Mouse (Mus musculus) granulocyte monocyte progenitor cell, adult 5-6 weeks (primary cell): Measurements from ENCODE around the gene Iqcd. TPM values are rescaled to one million over a fixed set of nuclear protein-coding genes. Genes with fewer than 3 reads are reported as not detected.

Experiments
- ATAC-seq: replicated peaks from 2 replicates; pipeline ENCODE4 v1.8.0; 2016; ENCODE audit warnings: mild to moderate bottlenecking, moderate TSS enrichment, inconsistent platforms; ENCODE audit not compliant: poor library complexity, severe bottlenecking
- total RNA-seq, 2 experiments: library from RNA; stranded (forward) in 1 of 2; stranded (reverse) in 1 of 2; fragments of 200-712, 200-1000 nt in 1 of 2; fragments of >200 nt in 1 of 2; fragmentation: Nextera tagmentation in 1 of 2; gene quantifications; 2 replicates each; pipeline ENCODE4 v1.2.3; 2014 to 2017

Gene Iqcd
- not detected in 2 replicates for total RNA-seq (2014; fragmentation: Nextera tagmentation)
- total RNA-seq (2017) = not detected in 2 replicates

DNA sequence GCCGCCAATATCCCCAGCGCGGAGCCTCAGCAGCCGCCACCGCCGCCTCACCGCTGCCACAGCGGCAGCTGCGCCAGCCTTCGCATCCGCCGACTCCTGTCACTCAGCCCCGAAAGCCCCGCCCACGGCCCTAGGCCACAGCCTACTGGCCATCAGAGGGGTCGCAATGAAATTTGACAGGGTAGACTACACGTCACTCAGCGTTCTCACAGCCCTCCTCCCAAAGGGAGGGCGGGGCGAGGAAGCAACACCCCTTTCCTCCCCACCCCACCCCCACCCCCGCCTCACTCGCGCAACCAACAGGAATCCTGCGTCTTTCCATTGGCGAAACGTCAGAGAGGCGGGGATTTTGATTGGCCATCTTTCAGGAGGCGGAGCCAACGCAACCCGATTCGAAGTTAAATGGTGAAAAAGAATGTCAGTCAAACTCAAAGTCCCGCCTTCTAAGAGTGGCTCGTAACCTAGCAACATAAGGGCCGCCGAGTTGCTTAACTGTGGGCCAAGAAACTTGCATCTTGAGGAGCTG lies at the start of gene Iqcd, which contains the start of gene Tpcn1:
TSS of gene Iqcd (plus strand) at position 448 of the 526 bp plus-strand sequence.
TSS of gene Tpcn1 (minus strand) at position 105 of the 526 bp plus-strand sequence.
- ATAC-seq = peak; percentile 91

DNA sequence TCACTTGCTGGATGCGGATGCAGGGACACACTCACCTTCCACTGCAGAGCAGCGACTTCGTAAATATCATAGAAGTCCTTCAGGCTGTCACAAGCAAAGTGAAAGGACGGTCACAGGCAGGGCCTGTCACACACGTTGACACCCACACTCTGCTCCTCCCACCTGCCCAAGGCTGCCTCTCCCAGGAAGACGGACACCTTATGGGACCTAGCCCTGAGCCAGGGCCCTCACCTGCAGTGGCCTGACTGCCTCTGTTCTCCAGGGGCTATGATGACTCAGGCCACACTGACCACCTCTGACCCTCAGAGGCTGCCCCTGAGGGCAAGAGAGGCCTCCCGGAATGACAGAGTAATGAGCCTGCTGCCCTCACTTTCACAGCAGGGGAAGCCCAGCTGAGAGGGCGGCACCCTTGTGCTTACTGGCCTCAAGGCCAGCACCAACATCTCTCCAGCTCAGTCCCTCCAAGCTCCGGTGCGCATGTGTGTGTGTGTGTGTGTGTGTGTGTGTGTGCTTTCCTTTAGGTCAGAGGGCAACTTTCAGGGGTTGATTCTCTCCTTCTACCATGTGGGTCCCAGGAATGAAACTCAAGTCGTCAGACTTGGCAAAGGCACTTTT lies 40.5 kb upstream of the Iqcd start:
- no peak for ATAC-seq

DNA sequence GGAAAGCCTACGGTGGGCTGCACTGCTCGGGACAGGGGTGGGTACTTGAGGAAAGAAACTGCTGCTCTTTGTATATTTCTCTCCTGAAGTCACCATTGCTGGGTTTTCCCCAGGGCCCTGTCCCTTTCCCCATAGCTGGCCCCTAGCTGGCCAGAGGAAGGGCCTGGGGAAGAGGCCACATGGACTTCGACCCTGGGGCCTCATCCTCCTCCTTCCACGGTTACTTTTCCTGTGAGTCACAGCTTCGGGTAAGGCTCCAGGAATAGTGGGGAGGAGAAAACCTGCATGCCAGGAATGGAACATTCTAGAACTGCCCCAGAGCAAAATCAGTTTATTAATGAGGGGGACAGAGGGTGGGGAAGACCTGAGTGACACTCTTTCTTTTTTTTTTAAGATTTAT lies 38.7 kb upstream of the Iqcd start:
- ATAC-seq = no peak

DNA sequence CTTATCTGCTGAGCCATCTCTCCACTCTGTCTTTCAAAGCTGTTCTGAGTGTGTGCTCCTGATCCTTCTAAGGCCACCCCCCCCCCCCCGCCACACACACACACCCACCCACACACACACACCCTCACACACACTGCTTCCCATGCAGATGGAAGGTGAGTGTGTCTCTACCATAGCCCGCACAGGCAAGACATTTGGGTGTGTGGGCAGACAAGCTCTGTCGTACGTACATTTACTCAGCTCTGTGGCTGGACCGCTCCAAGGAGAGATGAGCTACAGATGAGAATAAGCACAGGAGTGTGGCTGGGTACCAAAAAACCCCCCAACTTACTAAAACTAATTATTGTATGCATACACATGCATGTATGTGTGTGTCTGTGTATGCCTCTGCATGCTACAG lies 38.1 kb upstream of the Iqcd start:
- no peak for ATAC-seq

DNA sequence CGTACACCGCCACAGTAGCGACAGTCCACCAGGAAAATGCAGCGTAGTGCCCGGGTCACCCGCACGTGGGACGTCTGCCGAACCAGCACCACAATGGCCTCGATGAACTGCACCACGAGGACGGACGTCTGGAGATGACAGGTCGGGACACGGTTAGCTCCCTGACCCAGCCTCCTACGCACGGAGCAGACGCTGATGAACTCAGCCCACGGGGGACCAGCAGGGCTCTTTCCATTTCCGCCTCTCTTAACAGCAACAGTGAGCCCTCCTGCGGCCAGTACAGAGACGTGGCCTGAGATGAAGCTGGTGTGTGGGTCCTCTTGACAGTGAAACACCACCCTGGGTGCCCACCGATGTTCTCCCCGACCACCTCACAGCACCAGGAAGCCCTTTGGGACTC lies 32.9 kb upstream of the Iqcd start:
- ATAC-seq = no peak

DNA sequence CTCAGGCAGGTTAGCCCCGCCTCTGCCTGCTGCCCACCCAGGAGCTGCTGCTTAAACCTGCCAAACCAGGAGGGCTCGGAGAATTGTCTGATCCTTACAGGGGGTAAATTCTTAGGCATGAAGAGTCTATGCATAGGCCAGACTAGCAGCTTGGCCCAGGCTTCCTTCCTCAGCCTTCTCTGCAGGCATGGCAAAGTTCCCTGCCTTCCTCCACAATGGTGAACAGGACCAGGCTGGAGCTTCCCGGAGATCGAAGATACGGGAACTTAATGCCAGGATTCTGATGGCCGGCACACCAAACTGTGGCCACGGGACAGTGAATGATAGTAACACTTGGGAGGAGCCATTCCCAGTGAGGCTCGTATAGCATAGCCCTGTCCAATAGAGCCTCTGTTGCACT lies 30.8 kb upstream of the Iqcd start:
- no peak for ATAC-seq

DNA sequence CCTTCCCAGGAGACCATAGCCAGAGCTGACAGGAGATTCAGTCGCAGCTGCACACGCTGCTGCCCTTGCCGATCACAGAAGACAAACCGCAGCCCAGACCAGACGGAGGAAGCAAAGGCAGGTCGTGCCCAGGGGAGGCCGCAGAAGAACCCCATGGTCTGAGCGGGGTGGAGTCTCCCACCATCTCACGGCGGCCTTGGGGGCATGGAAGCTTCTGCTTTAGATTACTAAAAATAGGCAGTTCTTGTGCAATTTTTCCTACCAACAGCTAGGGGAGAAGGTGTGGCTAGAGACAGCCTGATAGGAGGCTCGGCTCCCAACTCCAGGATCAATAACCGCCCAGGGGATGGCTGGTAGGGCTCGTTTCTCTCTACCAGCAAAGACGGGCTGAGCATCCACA lies 30.1 kb upstream of the Iqcd start:
- ATAC-seq = peak; percentile 76

DNA sequence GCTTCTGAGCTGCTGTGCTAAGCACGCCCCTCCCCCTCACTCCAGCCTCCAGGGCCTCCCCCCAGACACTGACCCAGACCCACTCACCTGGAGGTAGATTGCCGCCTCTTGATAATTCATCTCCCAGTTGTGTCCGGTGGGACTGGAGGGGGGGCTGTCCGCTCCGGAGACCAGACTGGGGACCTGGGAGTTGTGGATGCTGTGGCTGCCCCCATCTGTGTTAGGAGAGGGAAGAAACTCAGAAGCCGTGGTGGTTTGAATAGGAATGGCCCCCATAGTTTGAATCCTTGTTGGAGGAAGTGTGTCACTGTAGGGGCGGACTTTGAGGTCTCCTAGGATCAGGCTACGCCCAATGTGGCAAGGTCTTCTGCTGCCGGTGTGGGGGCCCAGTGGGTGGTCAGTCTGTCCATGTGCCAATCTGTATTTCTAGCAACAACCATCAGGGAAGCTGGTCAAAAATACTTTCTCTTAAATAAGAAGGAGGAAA lies 28.6 kb upstream of the Iqcd start:
- peak; percentile 67 for ATAC-seq

DNA sequence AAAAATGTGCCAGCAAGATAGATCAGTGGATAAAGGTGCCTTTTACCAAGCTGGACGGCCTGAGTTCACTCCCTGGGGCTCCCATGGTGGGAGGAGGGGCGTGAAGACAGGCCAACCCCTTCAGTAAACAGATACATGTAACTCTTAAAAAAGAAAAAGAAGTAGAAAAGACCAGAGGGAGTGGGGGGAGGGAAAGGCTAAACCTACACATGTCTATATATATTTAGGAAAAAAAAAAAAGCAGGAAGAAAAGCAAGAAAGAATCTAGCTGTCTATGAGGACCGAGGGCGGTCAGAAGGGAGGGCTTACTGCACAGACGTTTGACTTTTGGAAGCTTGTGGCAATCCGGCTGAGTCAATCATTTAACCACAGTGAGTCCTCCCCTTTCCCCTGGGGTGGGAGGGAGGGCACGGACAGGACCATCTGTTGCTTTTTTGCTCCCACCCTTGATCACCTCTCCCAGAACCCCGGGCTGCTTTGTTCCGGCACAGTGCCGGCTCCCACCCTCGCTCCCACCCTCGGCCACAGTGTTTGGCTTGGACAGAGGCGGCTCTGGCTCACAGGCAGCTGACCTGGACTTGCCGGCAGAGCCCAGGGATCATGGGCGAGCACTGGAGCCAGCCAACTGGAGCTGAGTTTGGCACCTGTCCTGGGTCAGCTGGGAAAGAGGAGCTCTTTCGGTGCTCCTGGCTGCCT lies 28.1 kb upstream of the Iqcd start:
- peak; percentile 46 for ATAC-seq

DNA sequence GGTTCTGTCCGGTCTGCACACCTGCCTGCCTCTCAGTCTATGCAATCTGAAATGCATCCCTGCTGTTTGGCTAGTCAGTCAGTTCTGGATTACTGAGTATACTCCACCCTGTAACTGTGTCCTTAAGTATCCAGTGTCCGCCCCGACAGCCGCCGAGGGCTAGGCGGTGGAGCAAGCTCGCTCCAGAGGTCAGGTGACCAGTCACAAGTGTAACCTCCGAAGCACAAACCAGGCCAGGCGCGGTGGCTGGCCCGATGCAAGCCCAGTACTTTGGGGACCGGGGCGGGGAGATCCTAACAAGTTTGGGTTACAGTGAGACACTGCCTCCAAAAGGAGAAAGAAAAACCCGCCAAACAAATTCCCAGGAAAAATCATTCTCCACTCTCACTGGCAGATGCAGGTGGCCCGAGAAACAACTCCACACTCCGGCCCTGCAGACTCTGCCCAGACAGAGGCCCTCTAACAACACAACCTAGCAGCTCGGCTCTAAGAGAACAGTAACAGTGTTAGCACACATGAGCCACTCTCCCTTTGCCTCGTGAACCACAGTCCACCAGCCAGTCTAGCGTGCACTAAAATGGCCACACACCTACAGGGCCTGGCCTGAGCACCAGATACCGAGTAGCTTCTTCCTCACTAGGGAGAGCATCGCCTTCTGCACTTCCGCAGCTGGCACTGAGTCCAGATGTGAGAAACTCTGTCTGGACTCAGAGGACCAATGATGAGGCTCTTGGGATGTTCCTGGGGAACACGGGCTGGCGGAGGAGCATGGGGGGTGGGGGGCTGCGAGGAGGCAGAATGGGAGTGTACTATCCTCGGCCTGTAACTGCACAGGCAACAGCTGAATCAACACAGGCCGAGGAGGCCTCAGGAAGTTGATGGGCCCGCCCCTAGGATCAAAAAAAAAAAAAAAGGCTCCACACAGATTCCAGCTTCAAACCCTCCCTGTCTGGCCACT lies 25.6 kb upstream of the Iqcd start:
- no peak for ATAC-seq

DNA sequence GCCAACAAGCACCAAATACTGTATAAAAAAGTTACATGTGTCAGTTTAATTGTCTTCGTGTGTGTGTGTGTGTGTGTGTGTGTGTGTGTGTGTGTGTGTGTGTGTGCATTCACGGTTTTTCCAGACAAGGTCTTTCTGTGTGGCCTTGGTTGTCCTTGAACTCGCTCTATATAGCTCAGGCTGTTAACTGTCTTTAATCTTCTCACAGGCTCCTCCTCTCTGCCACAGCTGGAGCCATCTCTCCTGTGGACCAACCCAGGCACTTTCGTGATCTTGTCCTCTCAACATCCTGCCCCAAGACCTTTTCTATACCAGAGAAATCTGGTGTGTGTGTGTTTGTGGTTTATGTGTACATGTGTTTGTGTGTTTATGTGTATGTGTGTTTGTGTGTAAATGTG lies 24.9 kb upstream of the Iqcd start:
- no peak for ATAC-seq

DNA sequence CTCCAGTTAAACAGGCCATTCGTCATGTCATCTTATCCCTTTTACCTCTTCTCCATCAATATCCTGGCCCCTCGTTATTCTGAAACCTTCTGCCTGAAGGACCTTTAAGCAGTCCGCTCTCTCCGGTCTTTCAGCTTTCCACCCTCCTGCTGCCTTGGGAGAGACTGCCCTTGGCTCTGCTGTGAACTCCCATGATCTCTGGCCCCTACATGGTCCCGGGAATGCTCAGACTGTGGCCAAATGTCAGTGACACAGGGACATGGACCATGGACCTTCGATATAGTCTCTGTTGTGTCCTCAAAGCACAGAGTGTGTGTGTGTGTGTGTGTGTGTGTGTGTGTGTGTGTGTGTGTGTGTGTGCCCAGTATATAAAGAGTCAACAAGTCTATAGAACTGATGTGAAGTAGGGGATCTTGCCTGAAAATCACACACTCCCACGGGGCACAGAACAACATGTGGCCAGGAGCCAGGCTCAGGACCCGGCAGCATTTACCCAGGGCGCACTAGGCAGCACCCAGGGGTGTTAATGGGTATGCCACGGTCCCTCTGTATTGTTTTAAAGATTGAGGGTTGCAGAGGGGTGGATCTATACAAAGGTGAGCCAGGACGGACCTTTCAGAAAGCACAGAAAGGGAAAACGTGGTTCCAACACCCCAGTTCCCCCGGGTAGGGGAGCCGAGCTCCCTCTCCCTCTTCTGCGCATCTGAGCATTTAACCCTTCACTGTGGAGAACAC lies 23.5 kb upstream of the Iqcd start:
- ATAC-seq = no peak

DNA sequence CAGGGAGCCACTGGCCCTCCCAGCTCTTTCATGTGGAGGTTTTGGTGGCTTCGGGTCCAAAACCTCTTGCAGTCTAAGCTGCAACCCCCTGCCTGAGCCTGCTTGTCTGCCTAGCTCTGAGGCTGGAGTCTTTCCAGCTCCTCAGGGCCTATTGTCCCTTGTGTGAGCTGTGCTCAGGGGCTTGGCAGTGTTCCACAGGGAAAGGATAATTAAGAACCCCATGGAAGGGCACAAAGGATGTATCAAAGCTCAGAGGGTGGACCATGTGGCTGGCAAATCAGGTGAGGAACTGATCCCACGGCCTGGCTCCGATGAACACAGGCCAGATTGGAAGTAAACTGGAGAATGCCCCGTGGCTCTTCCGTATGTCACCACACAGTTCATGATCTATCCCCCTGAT lies 22.7 kb upstream of the Iqcd start:
- no peak for ATAC-seq

DNA sequence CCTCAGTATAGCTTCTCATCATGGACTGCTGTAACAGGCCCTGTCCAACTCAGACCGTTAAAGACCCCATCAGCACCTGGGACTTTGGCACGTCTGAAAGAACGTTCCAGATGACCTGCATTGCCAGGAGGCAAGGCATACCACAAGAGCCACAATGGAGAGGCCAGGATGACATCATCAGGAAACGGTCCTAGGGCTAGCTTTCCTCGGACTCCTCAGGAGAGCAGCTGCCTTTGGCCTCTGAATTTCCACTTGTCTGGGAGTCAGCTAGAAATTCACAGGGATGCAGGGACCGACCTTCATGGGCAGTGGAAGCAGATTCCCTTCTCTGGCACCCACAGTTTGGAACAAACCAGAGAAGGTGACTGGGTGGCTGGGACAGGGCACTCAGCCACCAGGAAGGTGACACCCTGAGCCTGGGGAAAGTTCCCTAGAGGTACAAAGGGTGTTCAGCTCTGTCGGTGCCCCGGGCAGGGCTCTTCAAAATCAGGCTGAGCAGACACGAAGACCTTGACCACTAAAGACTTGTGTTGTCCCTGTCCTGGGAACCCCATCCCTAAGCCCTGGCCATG lies 22.0 kb upstream of the Iqcd start:
- no peak for ATAC-seq

DNA sequence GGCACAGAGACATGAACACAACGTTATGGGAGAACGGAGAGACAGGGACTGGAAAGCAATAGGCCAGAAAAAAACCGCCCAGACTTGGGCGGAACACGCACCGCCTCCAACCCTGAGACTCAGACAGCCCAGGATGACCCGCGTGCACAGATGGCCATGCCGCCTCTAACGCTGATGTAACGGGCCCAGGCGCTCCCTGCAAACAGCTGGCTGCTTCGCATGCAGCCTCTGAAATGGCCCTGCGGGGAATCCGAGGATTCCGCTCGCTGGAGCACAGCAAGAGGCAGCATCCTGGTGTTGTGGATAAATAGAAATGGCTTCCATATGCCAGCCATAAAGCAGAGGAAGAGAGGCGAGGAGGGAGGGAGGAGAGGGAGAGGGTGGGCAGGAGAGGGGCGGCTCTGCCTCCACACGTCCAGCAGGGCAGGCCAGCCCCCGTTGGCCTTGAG lies 21.5 kb upstream of the Iqcd start:
- ATAC-seq = no peak

DNA sequence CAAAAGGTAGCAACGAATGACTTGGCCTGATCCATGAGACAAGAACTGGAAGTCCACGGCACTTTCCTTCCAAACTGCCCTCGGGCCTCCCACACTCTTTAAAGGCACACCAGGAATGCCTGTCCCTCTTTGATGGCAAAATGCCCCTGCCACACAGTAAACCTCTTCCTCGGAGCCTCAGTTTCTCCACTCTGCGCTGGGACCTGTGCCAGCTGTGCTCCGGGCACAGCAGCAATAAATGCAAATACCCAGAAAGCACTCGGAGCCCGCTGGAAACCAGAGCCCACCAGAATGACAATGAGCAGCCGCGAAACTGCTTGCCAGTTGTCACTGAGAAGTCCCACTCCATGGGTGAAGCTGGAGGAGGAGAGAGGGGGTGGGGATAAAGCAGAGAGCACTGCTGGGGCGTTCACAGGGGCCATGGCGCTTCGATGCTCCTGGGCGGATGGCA lies 21.0 kb upstream of the Iqcd start:
- no peak for ATAC-seq

DNA sequence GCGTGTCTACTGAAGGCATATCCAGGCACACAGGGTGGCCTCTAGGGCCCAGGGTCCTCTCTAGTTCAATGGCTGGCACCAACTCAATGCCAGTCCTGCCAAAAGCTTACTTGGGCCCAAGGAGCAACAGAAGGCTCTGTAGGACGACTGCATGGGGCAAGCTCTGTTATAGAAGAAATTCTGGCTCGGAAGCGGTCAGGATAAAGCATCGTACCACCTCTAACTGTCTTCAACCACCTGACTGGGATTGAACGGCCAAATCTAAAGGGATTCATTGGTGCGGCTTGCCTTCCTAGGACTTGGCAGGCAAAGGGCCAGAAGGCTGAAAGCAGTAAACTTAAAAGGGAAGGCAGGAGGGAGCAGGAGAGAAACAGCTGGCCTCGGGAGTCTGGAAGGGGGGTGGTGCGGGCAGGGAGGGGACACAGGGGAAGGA lies 20.5 kb upstream of the Iqcd start:
- ATAC-seq = no peak

DNA sequence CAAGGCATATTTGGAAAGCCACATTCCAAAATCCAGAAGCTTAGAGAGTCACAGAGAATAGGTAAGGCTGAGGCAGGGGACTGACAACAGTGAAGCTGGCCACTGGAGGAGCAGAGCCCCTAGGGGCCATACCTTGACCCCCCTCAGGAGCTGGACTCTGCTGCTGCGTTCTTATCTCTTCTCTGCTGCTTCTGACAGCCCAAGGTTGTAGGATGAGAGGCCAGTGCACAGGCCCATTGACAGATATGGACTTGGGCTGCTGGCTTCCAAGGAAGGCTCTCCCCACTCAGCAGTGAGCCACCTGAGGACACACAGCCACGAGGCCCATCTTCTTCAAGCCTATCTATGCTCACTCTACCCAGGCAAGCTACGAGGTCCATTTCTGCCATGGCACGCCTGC lies 19.9 kb upstream of the Iqcd start:
- no peak for ATAC-seq

DNA sequence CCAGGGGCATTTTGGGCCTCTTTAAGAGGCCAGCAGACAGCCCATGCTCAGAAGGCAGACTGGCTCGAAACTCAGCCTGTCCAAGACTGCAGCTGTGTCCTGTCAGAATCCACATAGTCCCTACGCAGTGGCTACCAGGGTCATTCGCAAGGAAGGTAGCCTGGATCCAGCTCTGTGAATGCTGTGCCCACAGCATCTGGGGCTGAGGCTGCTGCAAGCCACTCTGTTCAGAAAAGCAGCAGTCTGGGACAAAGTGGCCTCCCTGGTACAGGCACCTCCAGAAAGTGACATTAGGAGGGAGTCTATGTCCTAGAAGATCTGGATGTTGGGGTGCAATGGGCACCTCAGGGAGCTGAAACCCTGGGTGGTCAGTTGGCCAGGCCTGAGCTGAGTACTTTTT lies 19.0 kb upstream of the Iqcd start:
- ATAC-seq = no peak; the same call in 1 of the 2 replicates
